In the genomic region with DNA sequence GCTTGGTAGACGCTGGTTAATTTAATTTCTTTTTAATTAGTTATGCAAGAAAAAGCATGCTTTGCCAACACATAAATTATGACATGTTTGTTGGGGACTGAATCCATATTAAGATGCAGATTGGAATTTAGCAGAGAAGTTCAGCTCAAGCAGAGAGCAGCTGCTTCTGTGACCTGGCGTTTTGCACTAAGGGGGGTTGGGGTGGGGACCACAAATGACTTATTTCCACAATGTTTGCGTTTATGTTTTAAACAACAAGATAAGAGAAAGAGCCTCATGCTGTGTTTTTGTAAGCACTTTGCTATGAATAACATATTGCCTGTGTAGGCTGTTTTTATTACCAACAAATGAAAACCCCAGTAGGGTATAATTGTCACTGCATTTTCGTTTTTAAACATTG, we compare ENCODE assay signal across 25 mouse cellular contexts.
"Had no signal": no experiment of that assay in that cellular context is flagged by ENCODE, and none has a peak within 500 bp of the region (broad histone marks: within the 10 kb centered on the region; RNA-seq: fewer than 3 reads in every experiment).

No protein-coding gene starts in this region.

- DNase-seq: gastrocnemius, adult 2 months; gastrocnemius, postnatal 10 days; gastrocnemius, postnatal 25 days; heart, adult 18-20 months; heart, postnatal 10 days; heart, postnatal 4 days; kidney, adult 18-20 months; kidney, adult 8-10 months; kidney, postnatal 10 days; kidney, postnatal 25 days; layer of hippocampus, adult 9-11 months; liver had no signal

- H3K27me3 ChIP-seq: hindbrain, embryonic 12.5 days; intestine, embryonic 15.5 days had no signal

- H3K9me3 ChIP-seq: heart, embryonic 10.5 days; hindbrain, embryonic 10.5 days; hindbrain, embryonic 12.5 days; intestine, embryonic 15.5 days; kidney, embryonic 15.5 days; limb, embryonic 10.5 days; limb, embryonic 12.5 days had no signal

- H3K4me2 ChIP-seq: heart, embryonic 12.5 days; hindbrain, embryonic 12.5 days; intestine, embryonic 15.5 days; kidney, embryonic 15.5 days; limb, embryonic 12.5 days; liver, embryonic 11.5 days had no signal

- ATAC-seq: forebrain, embryonic 16.5 days; inflammation-experienced regulatory T-cells, adult 6 months; intestine, embryonic 15.5 days; intestine, postnatal 0 days had no signal

- H3K4me1 ChIP-seq: heart, embryonic 10.5 days; heart, embryonic 12.5 days; intestine, embryonic 15.5 days; limb, embryonic 10.5 days had no signal

- H3K36me3 ChIP-seq: heart, embryonic 10.5 days; heart, embryonic 12.5 days; hindbrain, embryonic 10.5 days; hindbrain, embryonic 12.5 days; intestine, embryonic 15.5 days; kidney, embryonic 15.5 days; limb, embryonic 10.5 days; limb, embryonic 12.5 days had no signal

- H3K4me3 ChIP-seq: gastrocnemius, adult 2 months; heart, embryonic 10.5 days; heart, embryonic 12.5 days; hindbrain, embryonic 10.5 days; hindbrain, embryonic 12.5 days; intestine, embryonic 15.5 days; kidney, embryonic 15.5 days; left cerebral cortex, adult 2 months; limb, embryonic 10.5 days; limb, embryonic 12.5 days had no signal

- H3K27ac ChIP-seq: gastrocnemius, adult 2 months; heart, embryonic 10.5 days; hindbrain, embryonic 10.5 days; hindbrain, embryonic 12.5 days; intestine, embryonic 15.5 days; kidney, embryonic 15.5 days; left cerebral cortex, adult 2 months; limb, embryonic 10.5 days; limb, embryonic 12.5 days had no signal

- H3K9ac ChIP-seq: heart, embryonic 12.5 days; hindbrain, embryonic 12.5 days; intestine, embryonic 15.5 days; kidney, embryonic 15.5 days; limb, embryonic 12.5 days had no signal
